8 mouse cellular contexts compared by ENCODE assay signal in genomic region chr19:27217404-27217940, GRCm38 (mm10). TPM values are rescaled to one million over a fixed set of nuclear protein-coding genes. Genes with fewer than 3 reads are reported as not detected.
DNase-seq lines count a peak whose midpoint lies in the region; ATAC-seq lines count a peak whose summit lies in the region.

No protein-coding gene starts in this region.

- peak; percentile 21 for ATAC-seq in cerebellum, adult (ENCODE audit: insufficient number of reproducible peaks, low FRiP score, low TSS enrichment)
- ATAC-seq in granulocyte monocyte progenitor cell, adult 5-6 weeks (replicated peaks; ENCODE audit: poor library complexity, severe bottlenecking): peak; percentile 24; the same call in 1 of the 2 replicates
- peak; percentile 61; the same call in 1 of the 2 replicates for ATAC-seq in limb, embryonic 12.5 days (ENCODE audit: insufficient number of reproducible peaks, insufficient read depth, low FRiP score, low TSS enrichment, low read depth)
- ATAC-seq in midbrain, embryonic 14.5 days (ENCODE audit: low FRiP score, low TSS enrichment): peak; percentile 73
- peak; percentile 52; the same call in 1 of the 2 replicates for ATAC-seq in stomach, embryonic 15.5 days (ENCODE audit: insufficient read depth, low FRiP score, low read depth)

- H3K9ac ChIP-seq in limb, embryonic 12.5 days (replicated peaks): peak overlapping the region; percentile 75
- H3K9ac ChIP-seq in midbrain, embryonic 14.5 days (replicated peaks; ENCODE audit: low read length): peak overlapping the region; percentile 89
- peak overlapping the region; percentile 37; the same call in 1 of the 2 replicates for H3K9ac ChIP-seq in stomach, embryonic 15.5 days

- no peak for DNase-seq in cerebellum, adult 9-11 months
- peak; percentile 70 for DNase-seq in embryo, embryonic 9.5 days (ENCODE audit: extremely low spot score)
- peak; percentile 70 for DNase-seq in kidney, adult 18-20 months
- peak; percentile 88 for DNase-seq in midbrain, embryonic 14.5 days

- H3K4me3 ChIP-seq in limb, embryonic 12.5 days (replicated peaks): peak overlapping the region; percentile 67
- peak overlapping the region; percentile 72 for H3K4me3 ChIP-seq in midbrain, embryonic 14.5 days (replicated peaks; ENCODE audit: low read depth, low read length)
- peak overlapping the region; percentile 65 for H3K4me3 ChIP-seq in stomach, embryonic 15.5 days (replicated peaks)

- WGBS in limb, embryonic 12.5 days: under 1% methylated on average over 49 of the region's 52 CpGs
- WGBS in midbrain, embryonic 14.5 days: 0% methylated on average over 47 of the region's 52 CpGs
- WGBS in stomach, embryonic 15.5 days: under 1% methylated on average over 51 of the region's 52 CpGs

- 0 out of 2 replicates have a peak overlapping the region, but pooled peaks have one; percentile 17 for H3K27ac ChIP-seq in limb, embryonic 12.5 days
- peak overlapping the region; percentile 96 for H3K27ac ChIP-seq in midbrain, embryonic 14.5 days (replicated peaks; ENCODE audit: low read depth, low read length)
- no peak overlapping the region for H3K27ac ChIP-seq in stomach, embryonic 15.5 days

- peaks cover 33% of the 10 kb centered on the region for H3K27me3 ChIP-seq in limb, embryonic 12.5 days
- no peaks in the 10 kb centered on the region for H3K27me3 ChIP-seq in midbrain, embryonic 14.5 days (ENCODE audit: control insufficient read depth, insufficient read depth, low read length)
- peaks cover 12% of the 10 kb centered on the region for H3K27me3 ChIP-seq in stomach, embryonic 15.5 days (replicated peaks)

- peak overlapping the region; percentile 95 for H3K4me2 ChIP-seq in limb, embryonic 12.5 days
- H3K4me2 ChIP-seq in midbrain, embryonic 14.5 days (ENCODE audit: low read length): peak overlapping the region; percentile 98
- H3K4me2 ChIP-seq in stomach, embryonic 15.5 days: peak overlapping the region; percentile 97

- no peaks in the 10 kb centered on the region for H3K9me3 ChIP-seq in limb, embryonic 12.5 days
- H3K9me3 ChIP-seq in midbrain, embryonic 14.5 days (ENCODE audit: control insufficient read depth, low read length): no peaks in the 10 kb centered on the region
- no peaks in the 10 kb centered on the region for H3K9me3 ChIP-seq in stomach, embryonic 15.5 days

- no peaks in the 10 kb centered on the region for H3K36me3 ChIP-seq in limb, embryonic 12.5 days
- H3K36me3 ChIP-seq in midbrain, embryonic 14.5 days (ENCODE audit: control insufficient read depth, insufficient read depth, low read length): no peaks in the 10 kb centered on the region
- H3K36me3 ChIP-seq in stomach, embryonic 15.5 days: no peaks in the 10 kb centered on the region

- peaks cover 14% of the 10 kb centered on the region; the same call in 1 of the 2 replicates for H3K4me1 ChIP-seq in limb, embryonic 12.5 days (replicated peaks)
- H3K4me1 ChIP-seq in midbrain, embryonic 14.5 days (ENCODE audit: control insufficient read depth, insufficient read depth, low read length): peaks cover 18% of the 10 kb centered on the region; the same call in 1 of the 2 replicates
- H3K4me1 ChIP-seq in stomach, embryonic 15.5 days: peaks cover 19% of the 10 kb centered on the region; the same call in 1 of the 2 replicates

RNA-seq across cellular contexts. Expression of gene Vldlr, which starts 1.2 kb away (rescaled TPM):
- total RNA-seq in granulocyte monocyte progenitor cell, adult 5-6 weeks (2014; fragmentation: Nextera tagmentation): 0.37 and 0.53 TPM in 2 replicates
- 0.57 and 2.2 TPM in 2 replicates for total RNA-seq in granulocyte monocyte progenitor cell, adult 5-6 weeks (2017)
- polyA plus RNA-seq in limb, embryonic 12.5 days (2016; fragmentation: Nextera tagmentation; extraction: Ambion mirVana): 3.4 and 3.8 TPM in 2 replicates
- polyA plus RNA-seq in midbrain, embryonic 14.5 days (2014; fragmentation: Nextera tagmentation; extraction: Ambion mirVana): 43.7 and 44.6 TPM in 2 replicates
- 6.9 and 8.0 TPM in 2 replicates for polyA plus RNA-seq in stomach, embryonic 15.5 days (2015; fragmentation: Nextera tagmentation; extraction: Ambion mirVana)

Comparison
In these comparisons a context has a peak if more than half of its experiments do, and no peak if none do; other contexts are left out.
1. ATAC-seq: peak in every context shown above with its lines; median percentile 73 in midbrain, embryonic 14.5 days; 61 in limb, embryonic 12.5 days; 52 in stomach, embryonic 15.5 days; 24 in granulocyte monocyte progenitor cell, adult 5-6 weeks; 21 in cerebellum, adult.
2. H3K9ac ChIP-seq: peak in every context shown above with its lines; median percentile 89 in midbrain, embryonic 14.5 days; 75 in limb, embryonic 12.5 days; 37 in stomach, embryonic 15.5 days.